Mouse (Mus musculus) left cerebral cortex, postnatal 36 days (tissue): ENCODE results near the gene Mettl21e. TPM values are rescaled to one million over a fixed set of nuclear protein-coding genes. Genes with fewer than 3 reads are reported as not detected.
"Not testable (repeated sequence)": the region's sequence is repeated elsewhere in the genome, so short reads cannot be mapped to it uniquely, and the experiment has no call there.

Experiments used
- DNase-seq, 2 experiments: peaks; one replicate each; pipeline ENCODE4 v3.0.0; 2021 to 2022; ENCODE audit warnings: low spot score in 2 of 2, mixed read lengths in 1 of 2
- intact Hi-C: fragments of 180-260 bp; cut with DNase I; formaldehyde crosslinking; loops from one replicate; pipeline ENCODE4 v1.15.1; 2025
- total RNA-seq, 2 experiments: library from RNA; stranded (reverse); gene quantifications; 2 replicates each; pipeline ENCODE4 v1.2.3; 2021

Mettl21e gene
- total RNA-seq: not detected

DNA sequence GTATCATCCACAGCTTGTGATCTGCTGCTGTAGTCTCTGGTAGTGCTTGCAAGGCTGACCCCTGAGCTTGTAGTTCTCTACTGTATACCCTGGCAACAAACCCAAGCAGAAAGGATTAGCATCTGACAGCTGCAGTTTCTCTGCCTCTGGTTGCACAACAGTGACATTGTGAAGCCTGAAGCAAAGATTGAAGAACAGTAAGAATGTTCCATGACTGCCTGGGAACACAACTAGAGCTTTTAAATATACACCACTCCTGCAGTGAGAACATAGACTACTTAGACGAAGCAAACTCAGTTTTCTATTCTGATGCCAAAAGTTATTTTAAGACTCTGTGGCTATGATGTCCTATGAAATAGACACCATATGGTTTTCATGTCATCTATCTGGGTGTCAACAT lies at the start of gene Mettl21e:
Mettl21e (minus strand) TSS at position 86 of the 400 bp plus-strand sequence.
- intact Hi-C loops: no loop called here
- peak in 1 of 2 experiments; percentile 10 for DNase-seq

DNA sequence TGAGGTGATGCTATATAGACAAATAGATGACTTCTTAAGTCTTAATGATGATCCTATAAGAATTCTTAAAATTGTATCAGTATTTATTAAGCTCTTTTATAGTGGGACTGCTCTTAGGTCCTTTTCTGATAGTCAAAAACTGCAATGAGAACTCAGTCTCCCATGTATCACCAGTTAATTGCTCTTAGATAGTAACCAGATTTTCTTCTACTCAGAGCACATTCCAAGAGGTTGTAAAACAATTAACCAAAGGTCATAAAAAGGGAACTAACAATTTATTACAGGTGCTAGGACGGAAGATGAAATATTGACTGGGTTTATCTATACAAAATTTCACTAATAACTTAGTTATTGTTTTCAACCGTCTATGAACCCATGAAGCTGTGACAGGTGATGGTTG lies 21.7 kb upstream of the Mettl21e start:
- DNase-seq, intact Hi-C loops: not testable (repeated sequence)

DNA sequence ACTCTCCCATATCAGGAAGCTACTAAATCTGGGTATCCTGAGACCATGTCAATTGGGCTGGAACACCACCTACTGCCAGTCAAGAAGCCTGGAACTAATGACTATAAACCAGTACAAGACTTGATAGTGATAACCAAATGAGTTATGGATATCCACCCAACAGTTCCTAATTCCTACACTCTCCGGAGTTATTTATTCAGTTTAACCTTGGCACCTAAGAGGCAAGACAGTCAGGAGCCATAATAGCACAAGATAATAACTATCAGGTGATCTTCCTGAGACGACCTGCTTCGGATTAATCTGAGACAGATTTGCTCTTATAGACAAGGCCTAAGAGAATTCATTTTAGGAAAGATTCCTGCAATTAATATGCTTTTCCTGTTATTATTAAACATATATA lies 21.2 kb upstream of the Mettl21e start:
- DNase-seq: no peak
- intact Hi-C loops: no loop called here

DNA sequence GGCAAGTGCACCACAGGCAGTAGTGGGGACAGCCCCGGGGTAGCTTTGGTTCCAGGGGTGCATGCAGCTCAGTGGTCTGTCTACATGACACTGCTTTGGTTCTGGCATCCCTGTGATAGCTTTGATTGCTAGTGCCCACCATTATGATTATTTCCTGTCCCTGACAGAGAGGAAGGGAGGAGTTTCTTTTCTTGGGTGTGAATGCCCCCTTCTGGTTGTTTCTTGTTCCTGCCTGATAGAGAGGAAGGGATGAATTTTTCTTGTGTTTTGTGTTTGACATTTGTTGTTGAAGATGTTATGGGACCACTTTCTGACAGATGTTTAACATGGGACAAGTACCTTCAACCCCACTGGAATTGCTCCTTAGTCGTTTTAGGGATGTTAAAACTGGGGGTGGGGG lies 18.5 kb upstream of the Mettl21e start:
- DNase-seq: no peak
- intact Hi-C loops: no loop called here

DNA sequence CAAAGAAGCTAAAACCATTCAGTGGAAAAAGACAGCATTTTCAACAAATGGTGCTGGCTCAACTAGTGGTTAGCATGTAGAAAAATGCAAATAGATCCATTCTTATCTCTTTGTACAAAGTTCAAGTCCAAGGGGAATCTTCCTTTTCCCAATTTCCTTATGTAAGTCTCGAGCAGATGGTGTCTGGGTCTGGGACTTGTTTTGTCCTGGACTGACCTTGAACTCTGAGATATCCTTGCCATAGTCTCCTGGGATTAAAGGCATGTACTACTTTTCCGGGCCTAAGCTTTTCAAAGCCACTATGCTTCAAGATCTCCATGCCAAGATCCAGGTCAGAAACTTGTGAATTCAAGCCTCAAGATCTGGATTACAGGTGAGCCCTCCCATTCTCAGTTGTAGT lies 16.6 kb upstream of the Mettl21e start:
- DNase-seq: no peak
- intact Hi-C loops: no loop called here

DNA sequence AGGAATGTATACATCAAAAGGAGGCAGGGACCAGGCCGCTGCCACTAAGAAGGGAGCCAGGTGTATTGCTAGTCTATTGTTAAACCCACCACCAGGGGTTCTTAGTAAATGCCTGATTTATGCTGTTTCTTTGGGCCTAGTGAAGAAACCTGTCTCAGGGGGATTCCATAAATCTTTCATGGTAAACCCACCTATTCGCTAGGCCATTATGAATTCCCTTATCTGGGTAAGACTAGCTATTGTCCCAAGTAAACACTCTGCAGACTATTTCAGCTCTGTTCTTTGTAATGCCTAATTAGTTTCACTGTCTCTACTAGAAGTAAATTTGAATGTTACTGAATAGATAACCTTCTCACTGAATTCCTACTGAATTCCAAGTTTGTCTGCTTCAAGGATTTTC lies 15.8 kb upstream of the Mettl21e start:
- intact Hi-C loops, DNase-seq: not testable (repeated sequence)

DNA sequence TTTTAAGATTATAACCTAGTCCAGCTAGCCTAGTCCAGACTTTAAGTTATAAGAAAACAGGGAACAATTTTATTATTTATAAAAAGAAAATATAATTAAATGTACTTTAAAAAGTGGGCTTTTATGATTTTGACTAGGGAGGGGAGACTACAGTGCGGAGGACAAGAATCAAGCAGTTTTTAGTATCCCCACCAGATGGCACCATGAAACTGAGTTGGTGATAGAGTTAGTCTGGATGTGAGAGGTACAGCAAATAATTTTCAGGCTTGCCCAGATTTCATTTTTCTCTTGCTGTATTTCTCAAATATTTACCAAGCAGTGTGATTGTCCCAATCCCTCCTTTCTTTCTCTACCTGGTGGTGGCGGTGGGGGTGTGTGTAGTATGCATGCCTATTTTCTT lies 10.3 kb upstream of the Mettl21e start:
- peak; percentile 11 to 25 for DNase-seq
- intact Hi-C loops: loop anchor here (2.0 to 5.0 kb wide), 3 partner anchors 514 to 1538 kb away; partner anchors contain the start of gene Col3a1

DNA sequence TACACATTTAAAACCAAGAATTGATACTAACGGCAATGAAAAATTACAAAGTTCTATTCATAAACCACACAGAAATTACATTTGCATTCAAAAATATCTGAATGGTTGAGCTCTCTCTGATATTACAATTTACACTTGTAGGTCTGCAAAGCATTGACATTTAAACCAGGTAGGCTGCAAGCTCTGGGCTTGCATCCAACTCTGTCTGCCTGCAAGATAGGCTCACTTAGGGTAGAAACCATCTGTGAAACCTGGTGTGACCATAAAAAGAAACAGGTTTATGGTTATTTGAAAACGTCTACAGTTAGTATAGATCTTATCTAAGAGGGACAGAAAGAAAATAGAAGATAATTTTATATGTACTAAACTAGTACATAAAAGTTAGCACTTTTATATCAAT lies 1.6 kb downstream of the Mettl21e start:
- intact Hi-C loops: no loop called here
- DNase-seq: peak in 1 of 2 experiments; percentile 15

DNA sequence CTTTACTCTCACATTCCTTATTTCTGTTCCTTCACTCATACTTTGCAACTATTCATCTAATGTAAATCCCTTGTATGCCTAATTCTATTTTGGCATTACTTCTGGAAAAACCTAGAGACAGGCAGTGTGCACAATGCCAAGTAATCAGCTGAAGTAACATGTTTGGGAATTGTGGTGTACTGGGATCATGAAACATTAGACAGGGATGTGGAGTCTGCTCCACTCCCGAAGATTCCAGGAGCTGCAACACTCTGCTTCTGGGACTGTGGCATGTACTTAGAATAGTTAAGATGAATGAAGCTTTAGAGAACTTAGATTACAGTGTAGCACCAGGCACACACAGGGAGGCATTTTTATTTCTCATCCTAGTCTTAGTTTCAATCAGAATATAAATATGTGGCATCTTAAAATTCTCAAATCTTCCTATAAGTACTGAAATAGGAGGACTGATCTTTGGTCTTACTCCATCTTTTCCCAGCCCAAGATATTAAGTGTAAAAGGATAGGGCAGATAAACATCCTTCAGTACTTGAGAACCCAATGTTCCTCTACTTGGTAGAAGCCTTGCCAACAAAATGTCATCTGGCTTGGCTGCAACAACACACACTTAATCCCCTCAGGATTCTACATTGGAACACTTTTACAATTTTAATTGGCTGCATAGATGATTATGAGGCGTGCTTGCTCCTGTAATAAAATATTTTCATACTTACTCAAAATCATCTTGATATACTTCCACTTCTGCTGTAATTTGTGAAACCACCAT lies 2.2 kb downstream of the Mettl21e start:
- intact Hi-C loops: no loop called here
- no peak for DNase-seq

DNA sequence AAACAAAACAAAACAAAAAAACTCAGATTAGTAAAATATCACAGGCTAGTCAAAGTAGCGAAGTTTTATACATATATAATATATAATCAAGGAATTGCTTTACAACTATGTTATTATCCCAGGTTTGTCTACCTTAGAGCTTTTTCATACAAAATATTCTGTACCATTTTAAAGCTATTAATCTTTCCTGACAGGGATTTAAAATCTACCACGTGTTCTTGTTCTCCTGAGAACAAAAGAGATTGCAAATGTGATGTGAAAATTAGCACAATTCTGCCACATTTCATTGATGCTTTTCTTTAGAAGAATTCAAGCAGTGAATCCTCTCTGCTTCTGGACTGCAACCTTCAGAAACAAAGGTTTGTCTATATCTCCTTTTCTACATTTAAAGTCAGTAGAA lies 4.3 kb downstream of the Mettl21e start:
- intact Hi-C loops: no loop called here
- no peak for DNase-seq

DNA sequence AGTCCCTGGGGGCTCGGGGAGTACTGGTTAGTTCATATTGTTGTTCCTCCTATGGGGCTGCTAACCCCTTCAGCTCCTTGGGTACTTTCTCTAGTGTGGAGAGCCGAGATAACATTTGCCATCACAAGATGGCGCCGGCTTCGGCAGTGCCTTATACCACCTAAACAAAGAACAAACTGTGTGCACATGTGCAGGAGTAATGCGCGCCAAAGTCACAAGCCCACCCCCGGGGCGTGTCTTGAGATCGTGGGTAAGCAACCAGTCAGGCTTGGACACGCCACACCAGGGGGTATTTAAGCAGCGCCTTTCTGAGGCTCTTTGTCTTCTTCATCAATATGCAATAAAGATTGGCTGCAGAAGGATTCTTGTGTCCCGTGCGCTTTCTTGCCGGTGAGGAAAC lies 15.9 kb downstream of the Mettl21e start:
- DNase-seq: no peak
- intact Hi-C loops: no loop called here

DNA sequence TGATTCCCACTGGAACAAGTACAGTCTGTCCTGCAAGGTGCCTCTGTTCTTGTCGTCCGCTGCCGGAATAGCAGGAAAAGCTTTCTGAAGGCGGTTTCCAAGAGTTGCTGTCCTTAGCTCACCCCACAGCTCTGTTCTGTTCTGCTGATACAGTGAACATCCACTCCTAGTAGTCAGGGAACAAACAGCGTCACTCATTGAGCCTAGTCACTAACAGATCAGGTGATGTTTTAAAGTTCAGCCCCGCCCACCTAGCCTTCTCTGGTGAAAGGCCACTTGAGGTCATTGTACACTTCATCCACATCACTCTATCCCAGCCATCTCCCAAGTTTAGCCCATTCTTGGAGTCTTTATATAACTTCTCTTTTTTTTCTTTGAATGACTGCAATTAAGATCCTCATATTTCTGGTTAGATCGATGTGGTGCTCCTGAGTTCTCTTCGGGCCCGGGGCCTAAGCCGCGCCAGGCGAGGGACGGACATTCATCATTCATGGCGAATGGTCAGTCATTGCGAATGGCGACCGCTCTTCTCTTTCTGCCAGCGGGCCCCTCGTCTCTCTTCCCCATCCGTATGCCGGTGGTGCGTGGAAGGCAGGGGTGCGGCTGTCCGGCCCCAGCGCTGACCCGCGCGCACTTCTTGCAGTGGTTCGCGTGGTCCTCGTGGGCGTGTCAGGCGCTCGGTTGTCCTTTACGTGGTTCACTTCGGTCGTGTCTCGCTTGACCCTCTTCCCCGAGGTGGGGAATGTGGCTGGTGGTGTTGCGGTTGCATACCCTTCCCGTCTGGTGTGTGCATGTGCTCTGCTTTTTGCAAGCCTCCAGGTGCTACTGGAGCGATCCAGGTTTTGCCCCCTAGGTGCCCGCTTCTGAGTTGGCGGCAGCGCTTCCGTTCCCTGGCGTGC lies 20.2 kb downstream of the Mettl21e start:
- intact Hi-C loops: no loop called here

DNA sequence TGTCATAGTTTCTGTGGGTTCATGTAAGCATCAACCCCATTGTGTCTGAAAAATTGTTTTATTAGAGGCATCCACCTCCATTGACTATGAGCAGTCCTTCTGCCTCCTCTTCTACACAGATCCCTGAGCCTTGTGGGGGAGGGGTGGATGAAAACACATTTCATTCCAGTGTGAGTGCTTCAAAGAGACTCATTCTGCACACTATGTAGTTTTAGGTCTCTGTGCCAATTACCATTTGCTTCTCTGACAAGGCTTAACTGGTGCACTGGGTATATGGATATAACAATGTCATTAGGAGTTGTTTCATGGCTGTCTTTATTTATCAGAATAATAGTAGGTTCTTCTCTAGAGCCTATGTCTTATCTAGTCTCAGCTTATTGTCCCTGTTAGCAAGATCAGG lies 32.4 kb downstream of the Mettl21e start:
- intact Hi-C loops: no loop called here
- no peak for DNase-seq

More for the DNA sequence above, 20.2 kb downstream of the Mettl21e start:
- DNase-seq: peak; percentile 60 to 70

DNA sequence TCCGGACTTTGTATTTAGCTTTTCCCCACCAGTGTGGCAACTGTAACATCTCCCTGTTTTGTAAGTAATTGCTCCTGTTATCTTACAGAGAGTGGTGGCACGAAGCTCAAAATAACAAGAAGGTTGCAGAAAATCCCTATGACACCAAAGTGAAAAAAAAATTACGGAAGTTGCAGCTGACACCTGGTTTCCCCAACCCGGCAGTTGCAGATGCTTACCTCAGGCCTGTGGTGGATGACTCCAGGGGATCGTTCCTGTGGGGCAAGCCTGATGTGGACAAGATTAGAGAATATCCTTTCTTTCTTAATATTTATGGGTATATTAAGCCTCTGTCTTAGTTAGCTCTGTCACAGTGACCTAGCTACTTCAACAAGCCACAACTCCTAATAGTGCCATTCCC lies 40.7 kb downstream of the Mettl21e start:
- intact Hi-C loops: no loop called here
- DNase-seq: no peak

DNA sequence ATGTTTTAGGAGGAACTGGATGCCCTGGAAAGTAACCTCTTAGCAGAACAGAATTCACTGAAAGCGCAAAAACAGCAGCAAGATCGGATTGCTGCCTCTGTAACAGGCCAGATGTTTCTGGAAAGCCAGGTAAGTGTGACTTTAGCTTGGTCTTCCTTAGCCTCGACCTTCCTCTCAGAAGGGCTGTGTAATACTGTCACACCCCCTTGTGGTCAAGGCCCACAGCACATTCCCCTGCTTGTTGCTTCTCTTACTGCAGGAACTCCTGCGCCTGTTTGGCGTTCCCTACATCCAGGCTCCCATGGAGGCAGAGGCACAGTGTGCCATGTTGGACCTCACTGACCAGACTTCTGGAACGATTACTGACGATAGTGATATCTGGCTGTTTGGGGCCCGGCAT lies 44.9 kb downstream of the Mettl21e start:
- intact Hi-C loops: no loop called here

DNA sequence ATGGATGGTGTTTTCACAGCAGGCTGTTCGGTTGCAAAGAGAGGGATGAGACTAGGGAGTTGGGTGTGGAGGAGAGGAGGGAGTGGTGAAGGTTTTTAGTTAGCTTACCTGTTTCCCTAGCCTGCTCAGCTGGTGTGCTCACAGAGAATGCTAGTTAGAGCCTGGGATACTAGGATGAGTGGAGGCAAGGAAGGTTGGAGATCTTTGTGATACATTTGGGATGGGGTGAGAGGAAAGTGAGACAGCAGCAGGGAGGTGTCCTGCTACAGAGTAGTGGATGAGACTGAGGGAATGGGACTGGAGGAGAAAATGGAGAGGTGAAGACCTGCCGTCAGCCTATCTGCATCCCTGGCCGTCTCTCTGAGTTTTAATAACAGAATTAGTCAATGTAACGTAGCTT lies 46.1 kb downstream of the Mettl21e start:
- intact Hi-C loops: no loop called here
- no peak for DNase-seq

More for the DNA sequence above, 44.9 kb downstream of the Mettl21e start:
- no peak for DNase-seq

DNA sequence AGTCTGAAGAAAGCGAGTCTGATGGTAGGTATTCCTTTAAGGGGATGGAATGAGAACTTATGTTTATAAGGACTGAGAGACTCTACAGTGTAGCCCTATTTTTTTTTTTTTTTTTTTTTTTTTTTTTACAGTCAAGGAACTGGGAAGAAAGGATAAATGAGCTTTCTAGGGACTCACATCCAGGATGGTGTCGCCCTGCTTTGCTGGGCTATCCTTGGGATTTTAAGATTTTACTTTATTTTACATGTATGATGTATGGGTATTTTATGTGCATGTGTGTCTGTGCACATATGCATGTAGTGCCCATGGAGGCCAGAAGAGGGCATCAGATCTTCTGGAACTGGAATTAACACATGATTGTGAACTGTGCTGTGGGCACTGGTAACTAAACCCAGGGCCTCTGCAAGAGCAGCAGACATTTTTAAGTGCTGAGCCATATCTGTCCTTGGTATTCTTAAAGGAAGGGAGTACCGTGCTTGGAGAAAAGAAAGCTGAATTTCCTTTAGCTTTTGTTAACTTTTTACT lies 50.8 kb downstream of the Mettl21e start:
- DNase-seq: no peak
- intact Hi-C loops: no loop called here

DNA sequence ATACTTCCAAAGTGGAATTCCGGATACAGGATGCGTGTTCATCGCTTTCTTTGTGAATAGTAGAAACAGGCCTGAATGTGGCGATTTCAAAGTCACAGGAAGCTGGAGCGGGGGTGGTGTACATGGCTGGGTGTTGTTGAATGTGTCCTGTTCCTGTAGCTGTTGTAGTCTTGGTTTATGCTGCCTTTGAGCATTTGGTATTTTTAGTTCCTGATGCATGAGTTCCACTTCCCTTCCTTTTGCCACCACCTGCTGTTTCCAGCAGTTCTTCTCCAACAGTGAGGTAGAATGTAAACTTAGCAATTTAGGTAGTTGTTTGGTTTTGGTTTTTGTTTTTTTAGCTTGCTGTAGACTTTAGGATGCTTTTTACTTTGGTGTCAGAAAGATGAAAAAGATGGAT lies 56.4 kb downstream of the Mettl21e start:
- DNase-seq: no peak
- intact Hi-C loops: no loop called here

DNA sequence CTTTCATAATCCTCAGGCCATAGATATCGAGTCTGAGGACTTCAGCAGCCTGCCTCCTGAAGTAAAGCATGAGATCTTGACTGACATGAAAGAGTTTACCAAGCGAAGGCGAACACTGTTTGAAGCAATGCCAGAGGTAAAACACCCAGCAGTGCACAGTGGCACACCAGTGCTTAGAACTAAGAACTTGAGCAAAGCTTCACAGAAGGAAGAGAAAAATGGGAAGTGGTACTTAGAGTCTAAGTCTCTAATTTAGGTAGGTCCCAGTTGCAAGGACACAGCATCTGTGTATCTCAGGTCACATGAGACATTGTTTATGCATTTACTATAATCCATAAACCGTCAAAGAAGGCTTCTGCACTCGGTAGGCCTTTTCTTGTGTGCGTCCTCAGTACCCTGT lies 56.9 kb downstream of the Mettl21e start:
- intact Hi-C loops: no loop called here

DNA sequence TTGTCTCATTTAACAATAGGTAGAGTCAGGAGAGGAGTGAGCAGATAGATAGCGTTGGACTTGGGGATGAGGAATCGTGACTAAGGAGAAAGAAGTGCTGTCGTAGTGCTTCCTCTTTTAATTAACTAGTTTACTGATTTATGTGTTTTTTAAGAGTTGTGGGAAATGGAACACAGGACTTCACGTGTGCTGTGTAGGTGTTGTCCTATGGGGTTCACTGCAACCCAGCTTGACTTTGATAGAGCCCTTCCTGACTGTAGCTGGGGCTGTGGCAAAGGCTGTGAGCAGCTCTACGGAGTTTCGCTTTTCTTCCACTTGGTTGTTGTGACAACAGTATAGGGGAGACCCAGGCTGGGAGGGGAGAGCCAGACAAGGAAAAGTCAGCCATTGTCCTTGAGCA lies 60.4 kb downstream of the Mettl21e start:
- DNase-seq: no peak
- intact Hi-C loops: no loop called here

More for the DNA sequence above, 56.9 kb downstream of the Mettl21e start:
- no peak for DNase-seq
